Mouse (Mus musculus) liver, embryonic 11.5 days (tissue): ENCODE measurements around the gene Hes5. TPM values are rescaled to one million over a fixed set of nuclear protein-coding genes. Genes with fewer than 3 reads are reported as not detected.
A peak's percentile ranks its signal among the peaks of the same experiment; 100 is the strongest.

Experiments
- ATAC-seq: fragments of 200-750 bp; cut with Nextera tagmentation; replicated peaks from 2 replicates; pipeline ENCODE4 v1.8.0; 2017; ENCODE audit warnings: moderate number of reproducible peaks, mild to moderate bottlenecking, moderate TSS enrichment, moderate library complexity; ENCODE audit not compliant: low FRiP score
- DNase-seq: peaks from one replicate; pipeline ENCODE4 v3.0.0-alpha.2; 2017; ENCODE audit warnings: low spot score
- H3K27ac ChIP-seq: fragments of 300-500 bp; sonication (generic); 2 replicates; pipeline ENCODE4 v1.5.1; 2014; ENCODE audit warnings: mild to moderate bottlenecking, low read depth, low read length, control low read depth
- H3K27me3 ChIP-seq: fragments of 300-500 bp; sonication (generic); replicated peaks from 2 replicates; pipeline ENCODE4 v1.6.1; 2014; ENCODE audit warnings: low read length, mixed read lengths; ENCODE audit not compliant: control insufficient read depth, insufficient read depth
- H3K36me3 ChIP-seq: fragments of 300-500 bp; sonication (generic); 2 replicates; pipeline ENCODE4 v1.6.1; 2014; ENCODE audit warnings: mild to moderate bottlenecking, low read length, moderate library complexity, mixed read lengths; ENCODE audit not compliant: control insufficient read depth, insufficient read depth
- H3K4me1 ChIP-seq: fragments of 300-500 bp; sonication (generic); replicated peaks from 2 replicates; pipeline ENCODE4 v1.6.1; 2014; ENCODE audit warnings: low read length, mixed read lengths; ENCODE audit not compliant: control insufficient read depth, insufficient read depth
- H3K4me2 ChIP-seq: fragments of 300-500 bp; sonication (generic); 2 replicates; pipeline ENCODE4 v1.6.1; 2014; ENCODE audit warnings: mild to moderate bottlenecking, control low read depth, moderate library complexity
- H3K4me3 ChIP-seq: fragments of 300-500 bp; sonication (generic); 2 replicates; pipeline ENCODE4 v1.5.1; 2014; ENCODE audit warnings: low read depth, low read length, control low read depth
- H3K9ac ChIP-seq: fragments of 300-500 bp; sonication (generic); 2 replicates; pipeline ENCODE4 v1.6.1; 2014; ENCODE audit warnings: low read depth, low read length, control low read depth
- H3K9me3 ChIP-seq: fragments of 300-500 bp; sonication (generic); 2 replicates; pipeline ENCODE4 v1.6.1; 2016; ENCODE audit warnings: low read length, inconsistent platforms, mixed read lengths; ENCODE audit not compliant: control insufficient read depth
- WGBS: fragments of 180-500 bp; shearing (Covaris S2); extraction: QIAGEN DNeasy Blood & Tissue Kit; methylation state at CpG from one replicate; pipeline ENCODE4 v1.1.7; 2014; 5-methylcytosine and 5-hydroxymethylcytosine counted together
- polyA plus RNA-seq: library from polyadenylated mRNA; unstranded; fragments of >200 nt; fragmentation: Nextera tagmentation; extraction: Ambion mirVana; gene quantifications from 2 replicates; pipeline ENCODE4 v1.2.1, GENCODE M21; 2014

Gene Hes5
- polyA plus RNA-seq, 1 experiment from 2014 or later, result 0.63 TPM

- Histone ChIP-seq H3K4me1 (peaks cover 26% of the 10 kb centered on the region), H3K27me3 (peaks cover 84% of the 10 kb centered on the region), H3K9me3 (no peaks in the 10 kb centered on the region), H3K4me2 (peak overlapping the region; percentile 57), H3K27ac (no peak overlapping the region), H3K36me3 (no peaks in the 10 kb centered on the region), H3K4me3 (peak overlapping the region; percentile 41), H3K9ac (no peak overlapping the region)
- 19% methylated on average over 20 of the region's 20 CpGs for WGBS
- DNase-seq, result no peak
- ATAC-seq, result no peak
Measured at GRCm38 (mm10) chr4:154960021-154960689, 568 bp upstream of the Hes5 start.

GRCm38 (mm10) chr4:154961226-154961738 lies 559 bp downstream of the Hes5 start:
- DNase-seq (no peak), ATAC-seq (no peak)
- Histone ChIP-seq H3K9ac (no peak overlapping the region), H3K36me3 (peaks cover 2% of the 10 kb centered on the region; the same call in 1 of the 2 replicates), H3K4me1 (peaks cover 36% of the 10 kb centered on the region), H3K9me3 (no peaks in the 10 kb centered on the region), H3K4me3 (peak overlapping the region; percentile 41), H3K27ac (no peak overlapping the region), H3K27me3 (peaks cover 73% of the 10 kb centered on the region), H3K4me2 (peak overlapping the region; percentile 57)
- under 1% methylated on average over 47 of the region's 47 CpGs for WGBS

- peaks cover 38% of the 10 kb centered on the region for H3K4me1 ChIP-seq
- H3K4me3 ChIP-seq, result peak overlapping the region; percentile 41
- no peak overlapping the region; the same call in 1 of the 2 replicates for H3K4me2 ChIP-seq
- no peak overlapping the region for H3K9ac ChIP-seq
- H3K27ac ChIP-seq, result no peak overlapping the region
- no peak for ATAC-seq
- no peaks in the 10 kb centered on the region for H3K9me3 ChIP-seq
- WGBS, result 17% methylated on average over 13 of the region's 13 CpGs
- H3K27me3 ChIP-seq, result peaks cover 67% of the 10 kb centered on the region
- no peak for DNase-seq
- H3K36me3 ChIP-seq, result peaks cover 3% of the 10 kb centered on the region; the same call in 1 of the 2 replicates
Measured at GRCm38 (mm10) chr4:154961911-154962310, 1.2 kb downstream of the Hes5 start.

GRCm38 (mm10) chr4:154962683-154963082 lies 2.0 kb downstream of the Hes5 start:
- 81% methylated on average over 7 of the region's 7 CpGs for WGBS

GRCm38 (mm10) chr4:154963190-154963836 lies 2.6 kb downstream of the Hes5 start:
- Histone ChIP-seq H3K4me1 (peaks cover 35% of the 10 kb centered on the region), H3K27me3 (peaks cover 53% of the 10 kb centered on the region), H3K4me2 (peak overlapping the region; percentile 59), H3K9me3 (no peaks in the 10 kb centered on the region), H3K9ac (peak overlapping the region; percentile 94; the same call in 1 of the 2 replicates), H3K4me3 (peak overlapping the region; percentile 92), H3K36me3 (peaks cover 3% of the 10 kb centered on the region; the same call in 1 of the 2 replicates), H3K27ac (no peak overlapping the region)
- 45% methylated on average over 11 of the region's 11 CpGs for WGBS
- ATAC-seq, result no peak
- DNase-seq, result no peak

More at GRCm38 (mm10) chr4:154962683-154963082, 2.0 kb downstream of the Hes5 start:
- DNase-seq (no peak), ATAC-seq (no peak)
- H3K27me3 ChIP-seq, result peaks cover 59% of the 10 kb centered on the region
- H3K36me3 ChIP-seq, result peaks cover 3% of the 10 kb centered on the region; the same call in 1 of the 2 replicates
- H3K27ac ChIP-seq, result no peak overlapping the region
- H3K4me2 ChIP-seq, result no peak overlapping the region
- no peak overlapping the region for H3K9ac ChIP-seq
- peaks cover 38% of the 10 kb centered on the region for H3K4me1 ChIP-seq
- no peaks in the 10 kb centered on the region for H3K9me3 ChIP-seq
- no peak overlapping the region for H3K4me3 ChIP-seq

- peaks cover 46% of the 10 kb centered on the region for H3K27me3 ChIP-seq
- WGBS, result under 1% methylated on average over 66 of the region's 66 CpGs
- DNase-seq, result peak; percentile 89
- H3K4me3 ChIP-seq, result peak within 1 kb of the TSS; percentile 92
- H3K9ac ChIP-seq, result peak within 1 kb of the TSS; percentile 94
- peak within 1 kb of the TSS; percentile 97 for H3K27ac ChIP-seq
- H3K4me1 ChIP-seq, result peaks cover 32% of the 10 kb centered on the region
- ATAC-seq, result peak; percentile 87
- no peaks in the 10 kb centered on the region for H3K9me3 ChIP-seq
- peaks cover 5% of the 10 kb centered on the region; the same call in 1 of the 2 replicates for H3K36me3 ChIP-seq
- H3K4me2 ChIP-seq, result peak within 1 kb of the TSS; percentile 88
Measured at GRCm38 (mm10) chr4:154963901-154964580, 3.3 kb downstream of the Hes5 start, which contains the start of gene Pank4. Gene Pank4, plus strand, starts transcription at chr4:154964123.

GRCm38 (mm10) chr4:154964581-154965235 lies 4.0 kb downstream of the Hes5 start:
- WGBS, result under 1% methylated on average over 36 of the region's 36 CpGs
- peak overlapping the region; percentile 88 for H3K4me2 ChIP-seq

GRCm38 (mm10) chr4:154965856-154966255 lies 5.1 kb downstream of the Hes5 start:
- H3K4me3 ChIP-seq, result peak overlapping the region; percentile 92
- H3K27me3 ChIP-seq, result peaks cover 27% of the 10 kb centered on the region
- ATAC-seq (no peak), DNase-seq (no peak)
- H3K4me1 ChIP-seq, result peaks cover 25% of the 10 kb centered on the region
- peaks cover 24% of the 10 kb centered on the region for H3K36me3 ChIP-seq
- WGBS, result 89% methylated on average over 3 of the region's 3 CpGs
- peak overlapping the region; percentile 13; the same call in 1 of the 2 replicates for H3K9ac ChIP-seq
- H3K27ac ChIP-seq, result no peak overlapping the region
- peak overlapping the region; percentile 88 for H3K4me2 ChIP-seq
- no peaks in the 10 kb centered on the region for H3K9me3 ChIP-seq

More at GRCm38 (mm10) chr4:154964581-154965235, 4.0 kb downstream of the Hes5 start:
- Histone ChIP-seq H3K36me3 (peaks cover 12% of the 10 kb centered on the region), H3K9me3 (no peaks in the 10 kb centered on the region), H3K9ac (peak overlapping the region; percentile 94), H3K4me3 (peak overlapping the region; percentile 92), H3K4me1 (peaks cover 32% of the 10 kb centered on the region), H3K27me3 (peaks cover 39% of the 10 kb centered on the region), H3K27ac (peak overlapping the region; percentile 97)
- ATAC-seq (peak; percentile 79), DNase-seq (no peak)
